Mouse (Mus musculus) midbrain, postnatal 0 days (tissue): ENCODE measurements around the gene Ak4. TPM values are rescaled to one million over a fixed set of nuclear protein-coding genes. Genes with fewer than 3 reads are reported as not detected.

Experiments
- ATAC-seq: fragments of 200-750 bp; cut with Nextera tagmentation; 2 replicates; pipeline ENCODE4 v1.8.0; 2017; ENCODE audit warnings: moderate number of reproducible peaks, mild to moderate bottlenecking, moderate TSS enrichment, moderate library complexity; ENCODE audit not compliant: low FRiP score
- DNase-seq: peaks from one replicate; pipeline ENCODE4 v3.0.0-alpha.2; 2015; ENCODE audit warnings: low spot score
- H3K27ac ChIP-seq: fragments of 300-500 bp; sonication (generic); 2 replicates; pipeline ENCODE4 v1.5.1; 2014; ENCODE audit warnings: low read depth, mild to moderate bottlenecking, low read length, mixed read lengths
- H3K27me3 ChIP-seq: fragments of 300-500 bp; sonication (generic); 2 replicates; pipeline ENCODE4 v1.6.1; 2014; ENCODE audit warnings: low read length, control low read depth, mixed read lengths; ENCODE audit not compliant: insufficient read depth
- H3K36me3 ChIP-seq: fragments of 300-500 bp; sonication (generic); 2 replicates; pipeline ENCODE4 v1.6.1; 2014; ENCODE audit warnings: low read length, control low read depth, mixed read lengths; ENCODE audit not compliant: insufficient read depth
- H3K4me1 ChIP-seq: fragments of 300-500 bp; sonication (generic); 2 replicates; pipeline ENCODE4 v1.6.1; 2014; ENCODE audit warnings: mild to moderate bottlenecking, control low read depth, antibody characterized with exemption, low read length, mixed read lengths; ENCODE audit not compliant: insufficient read depth
- H3K4me2 ChIP-seq: fragments of 300-500 bp; sonication (generic); 2 replicates; pipeline ENCODE4 v1.6.1; 2014; ENCODE audit warnings: low read depth, mild to moderate bottlenecking, low read length, mixed read lengths; ENCODE audit not compliant: poor library complexity, severe bottlenecking
- H3K4me3 ChIP-seq: fragments of 300-500 bp; sonication (generic); 2 replicates; pipeline ENCODE4 v1.5.1; 2014; ENCODE audit warnings: low read depth, mild to moderate bottlenecking, low read length, moderate library complexity
- H3K9ac ChIP-seq: fragments of 300-500 bp; sonication (generic); replicated peaks from 2 replicates; pipeline ENCODE4 v1.6.1; 2014; ENCODE audit warnings: mild to moderate bottlenecking, low read length, moderate library complexity, mixed read lengths; ENCODE audit not compliant: poor library complexity, severe bottlenecking
- H3K9me3 ChIP-seq: fragments of 300-500 bp; sonication (generic); 2 replicates; pipeline ENCODE4 v1.6.1; 2016; ENCODE audit warnings: low read length, control low read depth
- CTCF ChIP-seq: IDR thresholded peaks from 2 replicates; pipeline ENCODE4 v1.5.1; 2016; ENCODE audit warnings: antibody characterized with exemption, mild to moderate bottlenecking
- WGBS: fragments of 180-500 bp; shearing (Covaris S2); extraction: QIAGEN DNeasy Blood & Tissue Kit; methylation state at CpG from one replicate; pipeline ENCODE4 v1.1.7; 2014; 5-methylcytosine and 5-hydroxymethylcytosine counted together
- polyA plus RNA-seq: library from polyadenylated mRNA; unstranded; fragments of >200 nt; fragmentation: Nextera tagmentation; extraction: Ambion mirVana; gene quantifications from 2 replicates; pipeline ENCODE4 v1.2.1, GENCODE M21; 2015
- total RNA-seq: library from RNA; depleted of rRNA; stranded (reverse); fragments of >200 nt; gene quantifications from 2 replicates; pipeline ENCODE4 v1.2.3, GENCODE M21; 2014

Gene Ak4
- total and polyA plus RNA-seq, 2 experiments from 2014 or later: 5.0 to 11.8 TPM

GRCm38 (mm10) chr4:101419911-101420880 lies 1.1 kb downstream of the Ak4 start:
- peak; percentile 69 for ATAC-seq
- 0 out of 2 replicates have a peak, but pooled peaks cover 5% of the 10 kb centered on the region for H3K4me1 ChIP-seq
- H3K4me3 ChIP-seq: peak overlapping the region; percentile 76
- no peak for TF ChIP-seq CTCF
- DNase-seq: peak; percentile 24
- no peak overlapping the region; the same call in 1 of the 2 replicates for H3K27ac ChIP-seq
- H3K36me3 ChIP-seq: no peaks in the 10 kb centered on the region
- WGBS: 1% methylated on average over 35 of the region's 90 CpGs
- H3K9me3 ChIP-seq: no peaks in the 10 kb centered on the region
- peak overlapping the region; percentile 64 for H3K9ac ChIP-seq
- no peaks in the 10 kb centered on the region for H3K27me3 ChIP-seq
- H3K4me2 ChIP-seq: peak overlapping the region; percentile 99

- Histone ChIP-seq H3K9me3 (no peaks in the 10 kb centered on the region), H3K4me3 (no peak overlapping the region), H3K4me1 (0 out of 2 replicates have a peak, but pooled peaks cover 5% of the 10 kb centered on the region), H3K27me3 (no peaks in the 10 kb centered on the region), H3K4me2 (no peak overlapping the region), H3K36me3 (no peaks in the 10 kb centered on the region), H3K9ac (no peak overlapping the region), H3K27ac (no peak overlapping the region)
- TF ChIP-seq CTCF: no peak
- DNase-seq (peak; percentile 70), ATAC-seq (no peak)
- 91% methylated on average over 10 of the region's 10 CpGs for WGBS
Observed at GRCm38 (mm10) chr4:101422996-101423395, 3.9 kb downstream of the Ak4 start.

- no peaks in the 10 kb centered on the region for H3K36me3 ChIP-seq
- no peak for TF ChIP-seq CTCF
- no peak overlapping the region for H3K4me3 ChIP-seq
- H3K27me3 ChIP-seq: no peaks in the 10 kb centered on the region
- H3K4me2 ChIP-seq: no peak overlapping the region
- ATAC-seq: no peak
- H3K9ac ChIP-seq: no peak overlapping the region
- H3K9me3 ChIP-seq: no peaks in the 10 kb centered on the region
- 90% methylated on average over 5 of the region's 5 CpGs for WGBS
- H3K27ac ChIP-seq: no peak overlapping the region
- DNase-seq: no peak
- H3K4me1 ChIP-seq: 0 out of 2 replicates have a peak, but pooled peaks cover 5% of the 10 kb centered on the region
Observed at GRCm38 (mm10) chr4:101423571-101423970, 4.5 kb downstream of the Ak4 start.

GRCm38 (mm10) chr4:101424495-101424894 lies 5.4 kb downstream of the Ak4 start:
- H3K27ac ChIP-seq: no peak overlapping the region
- no peak for TF ChIP-seq CTCF
- no peak overlapping the region for H3K9ac ChIP-seq
- H3K27me3 ChIP-seq: no peaks in the 10 kb centered on the region
- 67% methylated on average over 3 of the region's 3 CpGs for WGBS
- no peak for ATAC-seq
- 0 out of 2 replicates have a peak, but pooled peaks cover 5% of the 10 kb centered on the region for H3K4me1 ChIP-seq
- no peak overlapping the region for H3K4me2 ChIP-seq
- H3K36me3 ChIP-seq: no peaks in the 10 kb centered on the region
- H3K4me3 ChIP-seq: no peak overlapping the region
- DNase-seq: no peak
- H3K9me3 ChIP-seq: no peaks in the 10 kb centered on the region

GRCm38 (mm10) chr4:101425119-101425518 lies 6.0 kb downstream of the Ak4 start:
- Histone ChIP-seq H3K27me3 (no peaks in the 10 kb centered on the region), H3K36me3 (no peaks in the 10 kb centered on the region), H3K4me1 (0 out of 2 replicates have a peak, but pooled peaks cover 5% of the 10 kb centered on the region), H3K9me3 (no peaks in the 10 kb centered on the region), H3K9ac (no peak overlapping the region), H3K4me3 (no peak overlapping the region), H3K27ac (no peak overlapping the region), H3K4me2 (no peak overlapping the region)
- DNase-seq: no peak
- TF ChIP-seq CTCF: no peak
- ATAC-seq: no peak
- 75% methylated on average over 5 of the region's 5 CpGs for whole genome bisulfite sequencing

GRCm38 (mm10) chr4:101425666-101426065 lies 6.6 kb downstream of the Ak4 start:
- Histone ChIP-seq H3K36me3 (no peaks in the 10 kb centered on the region), H3K27me3 (no peaks in the 10 kb centered on the region), H3K4me3 (no peak overlapping the region), H3K27ac (no peak overlapping the region), H3K4me1 (0 out of 2 replicates have a peak, but pooled peaks cover 2% of the 10 kb centered on the region), H3K9ac (no peak overlapping the region), H3K4me2 (no peak overlapping the region), H3K9me3 (no peaks in the 10 kb centered on the region)
- DNase-seq (no peak), ATAC-seq (no peak)
- TF ChIP-seq CTCF: peak; percentile 53
- 93% methylated on average over 3 of the region's 3 CpGs for WGBS
